Mouse (Mus musculus) retina, postnatal 1 day (tissue): ENCODE measurements around the gene Hsd17b1.
"Not testable (repeated sequence)": the region's sequence is repeated elsewhere in the genome, so short reads cannot be mapped to it uniquely, and the experiment has no call there.

ENCODE experiments used
- DNase-seq: peaks from one replicate; pipeline ENCODE4 v3.0.0-alpha.2; 2012

Hsd17b1 gene

DNA sequence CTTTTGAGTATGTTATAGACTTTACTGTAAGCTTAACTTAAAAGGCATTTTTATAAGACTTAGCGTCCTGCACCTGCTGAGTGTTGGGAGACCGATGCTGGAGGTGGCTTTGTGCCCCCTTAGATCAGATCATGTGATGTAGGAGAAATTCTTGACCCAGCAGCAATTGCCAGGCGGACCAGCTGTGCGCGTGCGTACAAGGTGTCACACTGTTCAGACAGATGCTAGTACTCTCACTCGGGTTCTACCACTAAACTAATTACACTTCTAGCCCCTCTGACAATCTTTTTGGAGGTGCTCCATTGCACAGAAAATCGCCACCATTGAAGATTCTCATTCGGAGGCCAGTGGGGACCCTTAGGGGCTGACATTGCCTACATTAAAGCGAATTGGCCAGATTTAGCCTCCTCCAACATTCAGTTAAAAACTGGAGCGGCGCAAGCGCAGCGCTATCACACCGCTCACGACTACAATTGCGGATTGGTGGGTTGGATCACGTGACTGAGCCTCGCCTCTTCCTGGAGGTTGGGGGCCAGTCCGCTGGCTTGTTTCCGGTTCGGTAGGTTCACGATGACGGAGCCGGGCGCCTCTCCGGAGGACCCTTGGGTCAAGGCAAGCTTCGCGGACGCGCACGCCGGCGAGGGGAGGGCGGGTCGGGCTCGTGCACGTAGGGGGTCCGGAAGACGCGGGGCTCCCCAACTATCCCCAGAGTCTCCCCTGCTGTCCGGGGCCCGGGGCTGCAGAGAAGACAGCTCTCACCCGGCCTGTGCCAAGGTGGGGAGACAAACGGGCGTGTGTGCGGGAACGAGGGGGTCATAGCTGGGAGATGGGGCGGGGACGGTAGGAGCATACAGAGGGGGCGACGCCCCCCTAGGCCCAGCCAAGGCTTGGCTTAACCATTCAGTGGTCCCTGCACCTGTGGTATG lies 8.8 kb downstream of the Hsd17b1 start, which contains the start of gene Mlx:
Mlx (plus strand) TSS at position 522 of the 926 bp plus-strand sequence.
- peak; percentile 96 for DNase-seq

DNA sequence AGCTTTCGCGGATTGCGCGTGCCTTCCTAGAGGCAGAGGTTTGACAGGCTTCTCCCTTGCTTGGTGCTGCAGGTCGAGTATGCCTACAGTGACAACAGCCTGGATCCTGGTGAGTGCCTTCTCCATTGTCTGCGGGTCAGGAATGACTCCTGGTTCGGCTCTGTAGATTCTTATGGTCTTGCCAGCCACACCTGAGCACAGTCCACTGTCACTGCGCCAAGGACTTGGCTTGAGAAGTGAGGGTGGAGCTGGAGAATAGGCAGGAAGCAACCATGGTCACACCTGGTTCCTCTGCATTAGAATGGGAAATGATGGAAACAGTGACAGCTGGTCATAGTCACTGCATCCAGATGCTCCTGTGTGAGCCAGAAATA lies 9.5 kb downstream of the Hsd17b1 start:
- no peak for DNase-seq

DNA sequence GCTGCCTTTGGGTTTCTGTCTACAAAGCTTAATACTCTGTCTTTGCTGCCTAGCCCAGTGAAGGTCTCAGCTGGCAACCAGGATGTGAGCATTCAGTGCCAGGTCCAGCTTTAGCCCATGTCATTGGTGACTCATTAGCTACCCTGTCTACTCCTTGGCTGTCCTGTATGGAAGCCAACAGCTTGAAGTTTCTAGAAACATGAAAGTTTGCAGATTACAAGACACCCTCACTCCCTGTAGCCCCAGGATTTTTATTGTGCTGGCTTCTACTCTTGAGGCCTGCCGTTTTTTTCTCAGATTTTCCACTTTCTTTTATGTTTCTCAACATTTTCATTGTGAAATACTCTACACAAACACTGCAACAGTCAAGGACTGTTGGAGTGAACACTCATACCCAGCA lies 11.7 kb downstream of the Hsd17b1 start:
- DNase-seq: no peak

DNA sequence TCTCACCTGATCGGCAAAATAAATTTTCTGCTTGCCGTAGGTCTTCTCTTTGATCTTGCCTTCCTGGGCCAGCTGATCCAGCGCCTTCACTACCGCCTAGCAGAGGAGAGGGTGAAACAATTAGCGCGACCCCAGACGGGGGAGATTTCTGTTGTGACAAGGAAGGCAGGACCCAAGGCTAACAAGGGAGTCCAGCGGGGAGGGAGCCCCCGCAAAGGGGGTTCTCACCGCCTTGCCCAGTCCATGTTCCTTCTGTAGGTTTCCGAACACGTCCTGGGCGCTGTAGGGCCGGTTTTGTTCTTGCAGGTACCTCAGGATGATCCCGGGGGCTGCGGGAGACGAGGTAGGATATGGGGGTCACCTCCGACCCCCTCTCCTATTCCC lies 16.7 kb downstream of the Hsd17b1 start:
- no peak for DNase-seq

DNA sequence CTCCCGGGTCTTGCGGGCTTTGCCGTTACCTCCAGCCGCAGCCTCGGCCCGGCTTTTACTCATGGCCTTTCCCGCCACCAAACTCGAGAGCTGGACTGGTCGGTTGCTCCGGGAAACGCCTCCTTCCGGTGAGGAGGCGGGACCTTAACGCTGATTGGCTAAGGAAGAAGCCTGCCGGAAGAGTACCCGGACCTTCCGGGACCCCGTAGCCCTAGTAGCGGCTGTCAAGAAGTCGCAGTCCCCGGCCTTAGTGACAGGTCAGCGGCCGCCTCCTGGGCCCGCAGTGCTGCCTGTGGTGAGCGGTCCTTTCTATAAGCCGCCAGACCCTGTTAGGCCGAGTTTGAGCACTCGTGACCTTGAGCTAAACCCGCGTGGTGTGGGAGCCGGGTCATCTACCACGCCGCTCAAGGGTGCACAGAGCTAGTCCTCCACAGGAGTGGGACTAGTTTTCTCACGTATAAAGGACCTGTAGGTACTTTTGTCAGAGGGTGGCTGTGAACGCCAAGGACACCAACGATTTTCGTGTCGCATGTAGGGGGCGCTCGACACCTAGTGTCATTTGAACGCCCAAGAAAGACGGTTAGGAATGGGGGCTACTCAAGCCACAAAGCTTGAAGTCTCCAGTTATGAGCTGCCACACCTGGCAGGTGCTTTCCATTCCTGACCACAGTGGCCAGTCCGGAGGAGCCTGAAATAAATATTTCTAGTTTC lies 17.3 kb downstream of the Hsd17b1 start, which contains the start of gene Psmc3ip:
Psmc3ip (minus strand) TSS at position 123 of the 711 bp plus-strand sequence.
- peak; percentile 97 for DNase-seq

DNA sequence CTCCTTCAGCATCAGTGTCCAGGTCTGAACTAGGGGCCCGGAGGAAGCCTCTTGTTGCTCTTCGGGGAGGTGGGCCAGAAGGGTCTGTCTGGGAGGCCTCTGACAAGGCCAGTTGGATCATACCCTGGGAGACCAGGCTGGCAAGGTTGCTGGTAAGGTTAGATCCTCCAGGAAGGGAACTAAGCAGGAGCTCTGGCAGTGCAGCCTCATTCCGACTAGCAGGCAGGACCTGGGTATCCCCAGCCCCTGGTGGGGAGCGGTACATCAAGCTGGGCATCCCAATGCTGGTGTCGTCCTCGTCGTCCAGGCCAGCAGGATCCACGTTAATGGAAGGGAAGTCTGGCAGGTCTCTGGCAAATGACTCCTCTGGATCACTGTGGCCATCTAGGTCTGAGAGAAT lies 20.0 kb downstream of the Hsd17b1 start:
- no peak for DNase-seq

DNA sequence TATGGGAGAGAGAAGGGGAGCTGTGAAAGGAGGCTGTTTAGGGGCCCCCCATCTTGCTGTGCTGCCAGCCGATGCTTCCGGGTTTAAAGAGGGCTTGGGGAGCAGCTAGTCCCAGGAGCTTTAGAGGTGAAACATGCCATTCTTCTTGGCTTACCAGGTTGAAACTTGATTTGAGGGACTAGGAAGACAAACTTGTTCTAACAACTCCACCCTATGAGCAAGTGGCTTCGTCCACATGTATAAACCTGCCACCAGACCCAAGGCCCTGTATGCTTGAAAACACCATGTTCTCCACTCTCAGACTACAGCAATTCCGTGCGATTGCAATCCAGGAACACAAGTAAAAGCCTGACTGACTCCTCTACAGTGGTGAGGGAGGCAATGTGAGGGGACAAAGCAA lies 24.8 kb downstream of the Hsd17b1 start:
- DNase-seq: no peak

DNA sequence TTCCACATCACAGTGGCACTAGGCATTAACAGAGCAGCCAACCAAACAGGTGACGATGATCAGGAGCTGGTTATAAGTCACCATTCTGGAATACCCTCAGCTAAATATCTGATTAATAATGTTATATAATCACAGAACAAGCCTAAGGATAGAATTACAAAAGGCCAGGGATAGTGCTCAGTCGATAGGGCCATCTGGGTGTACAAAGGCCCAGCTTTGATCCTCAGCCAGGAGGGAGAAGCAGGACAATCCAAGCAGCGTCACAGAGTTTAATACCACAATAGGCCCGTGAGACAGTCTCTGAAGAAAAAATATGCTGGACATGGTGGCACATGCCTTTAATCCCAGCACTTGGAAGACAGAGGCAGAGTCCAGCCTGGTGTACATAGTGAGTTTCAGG lies 31.1 kb downstream of the Hsd17b1 start:
- no peak for DNase-seq

DNA sequence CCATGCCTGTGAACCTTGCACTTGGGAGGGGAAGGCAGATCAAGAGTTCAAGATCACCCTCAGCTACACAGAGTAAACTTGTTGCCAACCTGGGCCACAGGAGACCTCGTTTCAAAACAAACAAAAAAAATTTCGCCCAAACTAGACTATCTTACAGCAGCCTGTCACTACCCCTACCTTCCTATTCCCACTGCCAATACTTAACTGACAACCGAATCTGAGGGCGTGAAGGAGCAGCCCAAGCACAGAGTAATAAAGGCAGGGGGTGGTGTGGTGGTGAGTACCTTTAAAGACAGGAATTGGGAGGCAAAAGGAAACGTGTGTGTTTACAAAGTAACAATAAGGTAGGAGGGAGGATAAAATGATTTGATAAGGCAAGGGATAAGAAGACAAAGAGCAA lies 32.5 kb downstream of the Hsd17b1 start:
- DNase-seq: no peak

DNA sequence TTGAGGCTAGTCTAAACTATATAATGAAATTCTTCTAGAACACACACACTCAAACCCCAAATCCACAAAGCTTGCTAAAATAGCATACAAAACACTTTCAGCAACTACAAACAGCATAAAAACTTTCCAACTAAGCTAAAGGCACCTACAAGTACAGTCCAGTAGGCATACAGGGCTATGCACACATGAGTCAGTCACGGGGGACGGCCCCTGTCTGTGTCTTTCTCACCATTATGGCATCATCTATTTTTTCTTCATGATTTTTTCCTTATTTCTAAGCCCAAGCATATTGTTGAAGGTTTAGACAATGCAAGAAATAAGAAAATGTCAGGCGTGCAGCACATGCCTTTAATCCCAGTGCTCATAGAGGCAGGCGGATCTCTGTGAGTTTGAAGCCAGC lies 33.0 kb downstream of the Hsd17b1 start:
- DNase-seq: no peak

DNA sequence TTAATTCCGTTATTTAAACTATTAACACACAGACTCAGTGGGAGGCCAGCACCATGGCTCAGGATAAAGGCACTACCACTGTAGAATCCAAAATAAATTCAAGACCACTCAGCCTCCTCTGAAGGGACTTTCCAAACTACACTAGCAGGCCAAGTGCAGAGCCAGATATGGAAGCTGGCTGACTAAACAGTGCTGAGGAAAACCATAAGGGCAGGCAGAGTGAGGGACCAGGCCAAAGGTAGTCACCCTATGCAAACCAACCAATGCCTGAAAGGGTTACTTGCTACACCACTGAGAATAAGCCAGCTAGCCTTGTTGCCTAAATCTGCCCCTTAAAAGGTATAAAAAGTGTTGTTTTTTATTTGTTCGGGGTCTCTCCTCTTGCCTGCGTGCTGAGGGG lies 34.0 kb downstream of the Hsd17b1 start:
- no peak for DNase-seq

DNA sequence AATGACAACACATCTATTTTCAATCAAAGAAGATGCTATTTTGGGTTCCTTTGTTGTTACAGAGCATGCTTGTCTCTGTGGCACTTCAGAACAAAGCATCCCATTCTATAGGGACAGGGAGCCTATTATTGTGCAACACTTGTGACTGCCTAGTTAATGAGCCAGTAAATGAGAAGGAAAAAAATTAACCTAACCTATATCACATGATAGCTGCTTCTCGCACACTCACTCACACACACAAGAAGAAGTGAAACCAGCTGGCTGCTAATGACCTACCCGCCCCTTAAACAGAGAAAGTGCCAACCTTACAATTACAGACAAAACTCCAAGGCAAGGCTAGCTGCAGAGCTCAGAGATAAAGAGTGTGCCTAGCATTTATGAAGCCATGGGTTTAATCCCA lies 37.4 kb downstream of the Hsd17b1 start:
- DNase-seq: peak; percentile 85

DNA sequence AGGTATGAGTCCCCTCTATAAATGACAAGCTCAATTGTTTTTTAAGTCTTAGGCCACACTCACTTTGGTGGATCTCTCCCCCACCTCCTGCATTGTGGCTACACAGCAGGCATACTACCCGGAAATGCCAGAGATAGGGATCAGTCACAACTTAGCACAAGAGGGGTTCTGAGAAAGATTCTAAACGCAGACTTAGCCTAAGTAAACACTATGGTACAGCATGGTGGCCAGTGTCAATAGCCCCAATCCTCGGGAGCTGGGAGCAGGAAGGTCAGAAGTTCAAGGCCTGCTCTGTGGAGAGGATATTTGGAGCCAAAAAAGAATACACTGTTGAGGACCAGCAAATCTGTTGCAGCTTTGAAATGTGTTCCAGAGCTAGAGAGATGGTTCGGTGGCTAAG lies 39.9 kb downstream of the Hsd17b1 start:
- DNase-seq: no peak

DNA sequence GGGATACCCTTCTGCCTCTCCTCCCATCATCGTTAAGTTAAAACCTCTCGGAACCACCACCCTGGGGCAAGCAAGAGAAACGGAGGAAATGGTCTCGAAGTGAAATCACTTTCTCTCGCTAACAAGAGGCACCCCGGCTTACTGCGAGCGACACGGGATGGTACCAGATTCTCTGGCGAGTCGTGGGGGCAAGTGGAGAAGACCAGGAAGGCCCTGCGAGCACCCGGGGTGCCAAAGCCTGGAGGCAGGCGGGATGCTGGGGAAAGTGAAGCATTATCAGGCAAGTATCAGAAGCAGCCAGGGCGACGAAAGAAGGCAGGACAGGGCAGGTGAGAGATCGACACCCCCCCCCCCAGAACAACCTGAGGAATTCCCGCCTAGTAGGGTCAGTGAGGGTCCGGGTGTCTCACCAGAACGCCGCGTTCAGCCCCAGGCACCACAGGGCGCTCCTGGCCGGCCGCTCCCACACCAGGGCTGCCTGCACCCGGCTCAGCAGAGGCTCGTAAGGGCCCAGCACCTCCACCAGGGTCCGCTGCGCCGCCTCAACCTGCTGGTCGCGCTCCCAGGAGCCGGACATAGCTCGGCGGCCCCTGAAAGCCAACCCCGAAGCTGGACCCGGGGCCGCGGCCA lies 41.0 kb downstream of the Hsd17b1 start:
- no peak for DNase-seq

DNA sequence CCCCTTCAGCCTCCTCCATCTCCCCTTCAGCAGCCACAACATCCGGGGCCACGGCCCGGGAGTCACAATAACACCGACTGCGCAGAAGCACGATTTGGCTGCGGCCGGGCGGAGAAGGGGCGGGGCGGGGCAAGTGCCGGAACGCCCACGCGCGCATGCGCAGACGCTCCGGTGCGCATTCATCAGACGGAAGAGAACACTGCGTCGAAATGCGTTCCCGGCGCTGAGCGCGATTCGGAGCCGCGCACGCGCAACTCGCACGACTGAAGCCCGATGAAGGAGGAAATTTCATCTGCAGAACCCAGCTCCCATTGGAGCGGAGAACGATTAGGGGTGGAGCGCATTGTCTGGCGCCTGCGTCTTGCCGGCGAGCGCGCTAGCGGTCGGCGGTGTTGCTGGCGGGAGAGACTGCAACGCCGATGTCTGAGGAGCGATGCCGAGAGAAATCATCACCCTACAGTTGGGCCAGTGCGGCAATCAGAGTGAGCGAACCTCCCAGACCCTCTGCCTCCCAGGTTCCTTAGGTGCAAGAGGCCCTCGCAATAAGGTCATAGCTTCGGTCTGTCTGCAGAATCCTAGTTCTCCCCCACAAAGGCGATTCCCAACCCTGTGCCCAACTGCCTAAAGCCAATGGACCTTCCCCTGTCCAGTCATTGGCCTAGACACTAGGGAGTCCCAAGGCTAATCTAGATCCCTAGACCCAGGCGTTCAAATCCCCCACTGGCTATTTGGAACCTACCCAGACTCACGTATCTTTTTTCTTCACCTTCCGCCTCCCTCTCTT lies 41.7 kb downstream of the Hsd17b1 start, which contains the start of the genes Retreg3 and Tubg1:
Retreg3 (minus strand) TSS at position 133 of the 784 bp plus-strand sequence.
Tubg1 (plus strand) TSS at position 178 of the 784 bp plus-strand sequence.
- DNase-seq: peak; percentile 100

DNA sequence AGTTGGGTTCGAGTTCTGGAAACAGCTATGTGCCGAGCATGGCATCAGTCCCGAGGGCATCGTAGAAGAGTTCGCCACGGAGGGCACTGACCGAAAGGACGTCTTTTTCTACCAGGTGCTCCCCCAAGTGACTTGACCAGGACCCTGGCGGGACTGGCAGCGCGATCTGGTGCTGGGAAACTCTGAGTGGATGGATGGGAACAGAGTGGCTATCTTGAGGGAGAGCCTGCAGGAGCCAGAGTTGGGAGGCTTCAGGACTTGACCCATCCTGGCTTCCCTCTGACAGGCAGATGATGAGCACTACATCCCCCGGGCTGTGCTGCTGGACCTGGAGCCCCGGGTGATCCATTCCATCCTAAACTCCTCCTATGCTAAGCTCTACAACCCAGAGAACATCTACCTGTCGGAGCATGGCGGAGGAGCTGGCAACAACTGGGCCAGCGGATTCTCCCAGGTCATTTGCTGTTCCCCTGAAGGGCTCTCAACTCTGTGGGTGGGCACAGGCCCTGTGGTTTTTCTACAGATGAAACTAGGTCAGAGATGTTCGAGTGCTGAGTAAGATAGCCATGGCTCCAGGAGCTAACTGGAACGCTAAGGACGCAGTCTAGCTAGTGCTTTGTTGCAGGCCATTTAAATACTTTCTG lies 42.5 kb downstream of the Hsd17b1 start:
- DNase-seq: peak; percentile 32

DNA sequence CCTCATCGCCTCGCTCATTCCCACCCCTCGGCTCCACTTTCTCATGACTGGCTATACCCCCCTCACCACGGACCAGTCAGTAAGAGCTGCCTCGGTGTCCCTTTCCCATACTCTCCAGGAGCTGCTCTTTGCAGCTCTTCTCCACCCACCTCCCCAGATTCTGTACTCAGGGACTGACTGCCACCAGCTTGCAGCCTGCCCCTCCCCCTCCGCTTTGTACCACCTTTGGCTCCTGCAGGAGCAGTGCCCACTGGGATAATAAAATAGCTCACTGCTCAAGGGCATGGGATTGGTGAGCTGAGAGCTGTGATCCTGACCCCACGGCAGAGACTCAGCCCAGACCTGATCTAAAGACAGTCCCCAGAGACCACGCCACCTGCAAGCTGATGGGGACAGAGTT lies 46.3 kb downstream of the Hsd17b1 start:
- DNase-seq: not testable (repeated sequence)

DNA sequence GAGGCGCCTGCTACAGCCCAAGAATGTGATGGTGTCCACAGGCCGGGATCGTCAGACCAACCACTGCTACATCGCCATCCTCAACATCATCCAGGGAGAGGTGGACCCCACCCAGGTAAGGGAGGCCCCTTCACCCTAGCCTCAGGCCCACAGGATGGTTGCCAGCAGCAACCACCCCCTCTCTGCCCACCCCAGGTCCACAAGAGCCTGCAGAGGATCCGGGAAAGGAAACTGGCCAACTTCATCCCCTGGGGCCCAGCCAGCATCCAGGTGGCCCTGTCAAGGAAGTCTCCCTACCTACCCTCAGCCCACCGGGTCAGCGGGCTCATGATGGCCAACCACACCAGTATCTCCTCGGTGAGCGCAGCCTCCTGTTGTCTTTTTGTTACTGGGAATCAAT lies 46.8 kb downstream of the Hsd17b1 start:
- not testable (repeated sequence) for DNase-seq

DNA sequence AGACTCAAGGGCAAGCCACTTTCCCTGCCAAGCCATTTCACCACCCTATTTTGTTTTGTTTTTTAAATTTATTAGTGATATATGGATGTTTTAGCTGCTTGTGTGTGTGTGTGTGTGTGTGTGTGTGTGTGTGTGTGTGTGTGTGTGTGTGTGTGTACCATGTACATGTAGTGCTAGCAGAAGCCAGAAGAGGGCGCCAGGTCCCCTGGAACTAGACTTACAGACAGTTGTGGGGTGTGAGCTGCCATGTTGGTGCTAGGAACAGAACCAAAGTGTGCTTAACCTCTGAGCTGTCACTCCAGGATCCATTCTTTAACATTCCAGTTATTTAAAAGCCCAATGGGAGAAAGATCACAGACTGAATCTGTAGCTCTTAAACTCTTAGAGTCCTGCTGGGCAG lies 48.9 kb downstream of the Hsd17b1 start:
- no peak for DNase-seq

DNA sequence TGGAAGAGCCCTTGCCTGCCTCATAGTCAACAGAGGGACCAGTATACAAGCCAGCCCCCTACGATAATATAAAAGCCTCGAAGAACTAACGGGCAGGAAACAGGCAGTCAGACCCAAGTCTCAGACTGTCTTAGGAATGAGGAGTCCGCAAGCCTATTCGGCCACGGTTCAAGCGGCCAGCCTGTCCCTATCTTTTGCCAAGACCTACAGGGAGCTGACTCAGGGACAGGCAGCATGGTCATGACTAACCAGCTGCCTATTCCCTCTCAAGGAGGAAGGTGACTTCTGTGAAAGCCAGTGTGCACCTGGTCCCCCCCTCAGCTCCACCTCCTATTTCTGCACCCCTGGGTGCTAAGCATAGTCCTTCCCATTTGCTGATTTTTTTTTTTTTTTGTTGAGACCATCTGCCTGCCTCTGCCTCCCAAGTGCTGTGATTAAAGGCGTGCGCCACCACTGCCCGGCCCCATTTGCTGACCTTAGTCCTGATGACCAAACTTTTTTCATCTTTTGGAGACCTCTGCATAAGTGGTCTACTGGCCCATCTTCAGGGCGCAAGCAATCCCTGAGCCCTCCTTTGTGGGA lies 50.9 kb downstream of the Hsd17b1 start:
- DNase-seq: no peak
